Mouse (Mus musculus) heart, embryonic 14.5 days (tissue): ENCODE measurements at regions not wholly inside any gene's neighbourhood (a gene's known extent, or its start where the extent isn't known, plus 50 kb on each side); places are given as distances from the start of the nearest gene placed in this dataset.

ENCODE experiments used
- ATAC-seq: fragments of 200-750 bp; cut with Nextera tagmentation; 2 replicates; pipeline ENCODE4 v1.8.0; 2017; ENCODE audit warnings: low read depth, moderate TSS enrichment; ENCODE audit not compliant: insufficient number of reproducible peaks, insufficient read depth, low FRiP score
- H3K27ac ChIP-seq, 2 experiments: fragments of 200-500 bp in 1 of 2; fragments of 300-500 bp in 1 of 2; sonication (generic) in 1 of 2; replicated peaks in 1 of 2; 2 replicates each; pipeline ENCODE4 v1.5.1; 2012 to 2014; ENCODE audit warnings: low read depth in 2 of 2, low read length in 2 of 2, control low read depth in 1 of 2, mild to moderate bottlenecking in 1 of 2, mixed read lengths in 1 of 2; ENCODE audit not compliant: control insufficient read depth in 1 of 2, insufficient read depth in 1 of 2
- H3K27me3 ChIP-seq: fragments of 300-500 bp; sonication (generic); 2 replicates; pipeline ENCODE4 v1.6.1; 2014; ENCODE audit warnings: mild to moderate bottlenecking, low read length, control low read depth; ENCODE audit not compliant: control insufficient read depth, insufficient read depth
- H3K36me3 ChIP-seq: fragments of 300-500 bp; sonication (generic); 2 replicates; pipeline ENCODE4 v1.6.1; 2014; ENCODE audit warnings: mild to moderate bottlenecking, control low read depth, low read length, mixed read lengths; ENCODE audit not compliant: control insufficient read depth, insufficient read depth
- H3K4me1 ChIP-seq, 2 experiments: fragments of 200-500 bp in 1 of 2; fragments of 300-500 bp in 1 of 2; sonication (generic) in 1 of 2; 2 replicates each; pipeline ENCODE4 v1.6.1; 2012 to 2014; ENCODE audit warnings: low read length in 2 of 2, control low read depth in 1 of 2, mixed read lengths in 1 of 2; ENCODE audit not compliant: control insufficient read depth in 2 of 2, insufficient read depth in 2 of 2
- H3K4me2 ChIP-seq: fragments of 300-500 bp; sonication (generic); 2 replicates; pipeline ENCODE4 v1.6.1; 2014; ENCODE audit warnings: mild to moderate bottlenecking, low read length
- H3K4me3 ChIP-seq, 2 experiments: fragments of 200-500 bp in 1 of 2; fragments of 300-500 bp in 1 of 2; sonication (generic) in 1 of 2; 2 replicates each; pipeline ENCODE4 v1.5.1; 2012 to 2014; ENCODE audit warnings: low read length in 2 of 2, mild to moderate bottlenecking in 2 of 2, control low read depth in 1 of 2, low read depth in 1 of 2, moderate library complexity in 1 of 2; ENCODE audit not compliant: control insufficient read depth in 1 of 2, insufficient read depth in 1 of 2
- H3K9ac ChIP-seq: fragments of 300-500 bp; sonication (generic); 2 replicates; pipeline ENCODE4 v1.6.1; 2014; ENCODE audit warnings: mild to moderate bottlenecking, low read length
- H3K9me3 ChIP-seq: fragments of 300-500 bp; sonication (generic); 2 replicates; pipeline ENCODE4 v1.6.1; 2016; ENCODE audit warnings: low read length, control low read depth; ENCODE audit not compliant: control insufficient read depth
- WGBS: fragments of 180-500 bp; shearing (Covaris S2); extraction: QIAGEN DNeasy Blood & Tissue Kit; methylation state at CpG from one replicate; pipeline ENCODE4 v1.1.7; 2014; 5-methylcytosine and 5-hydroxymethylcytosine counted together

DNA sequence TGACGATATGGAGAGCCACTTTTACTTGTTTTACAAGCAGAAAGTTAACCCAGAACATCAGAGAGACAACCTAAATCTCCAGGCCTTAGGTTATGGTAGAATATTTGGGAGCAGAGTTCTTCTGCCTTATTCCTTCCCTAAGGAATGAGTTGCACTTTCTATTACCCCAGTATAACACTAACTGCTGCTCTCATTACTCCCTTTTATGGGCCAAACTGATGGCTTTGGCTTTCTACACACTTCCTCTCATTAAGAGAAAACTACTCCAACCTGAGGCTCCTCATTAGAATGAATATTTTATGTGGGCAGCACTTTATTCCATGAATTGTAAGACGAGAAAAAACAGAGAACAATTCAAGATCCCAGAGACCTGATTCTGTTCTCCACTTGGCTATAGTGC lies 289.0 kb upstream of the Tnc start:
- no peak overlapping the region for H3K9ac ChIP-seq
- H3K9me3 ChIP-seq: no peaks in the 10 kb centered on the region
- no peaks in the 10 kb centered on the region for H3K27me3 ChIP-seq
- no peak overlapping the region for H3K4me2 ChIP-seq
- no peak overlapping the region for H3K4me3 ChIP-seq
- no peaks in the 10 kb centered on the region for H3K36me3 ChIP-seq
- WGBS: 55% methylated on average over 2 of the region's 2 CpGs
- ATAC-seq: no peak
- no peaks in the 10 kb centered on the region for H3K4me1 ChIP-seq
- no peak overlapping the region for H3K27ac ChIP-seq

DNA sequence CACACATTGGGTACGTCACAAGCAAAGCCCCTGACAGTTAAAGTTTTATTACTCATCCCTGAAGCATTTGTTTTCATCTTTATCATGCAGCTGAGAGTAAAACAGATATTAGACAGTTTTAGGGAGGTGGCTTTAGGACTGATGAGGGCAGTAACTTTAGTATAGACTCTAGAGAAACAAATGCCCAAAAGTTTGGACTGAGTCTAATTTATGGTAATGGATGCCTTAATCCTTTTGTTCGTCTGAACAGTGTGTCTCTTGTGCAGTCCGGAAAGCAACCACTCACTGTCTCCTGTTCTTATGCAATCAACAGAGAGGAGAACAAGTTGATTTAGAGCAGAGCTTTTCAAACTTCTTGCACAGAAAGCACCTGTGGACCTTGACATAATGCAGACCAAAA lies 283.4 kb upstream of the Tnc start:
- Histone ChIP-seq H3K27ac (no peak overlapping the region), H3K4me1 (no peaks in the 10 kb centered on the region), H3K9ac (no peak overlapping the region), H3K4me3 (no peak overlapping the region), H3K36me3 (no peaks in the 10 kb centered on the region), H3K4me2 (no peak overlapping the region), H3K27me3 (no peaks in the 10 kb centered on the region), H3K9me3 (no peaks in the 10 kb centered on the region)
- WGBS: 44% methylated on average over 3 of the region's 3 CpGs
- no peak for ATAC-seq

DNA sequence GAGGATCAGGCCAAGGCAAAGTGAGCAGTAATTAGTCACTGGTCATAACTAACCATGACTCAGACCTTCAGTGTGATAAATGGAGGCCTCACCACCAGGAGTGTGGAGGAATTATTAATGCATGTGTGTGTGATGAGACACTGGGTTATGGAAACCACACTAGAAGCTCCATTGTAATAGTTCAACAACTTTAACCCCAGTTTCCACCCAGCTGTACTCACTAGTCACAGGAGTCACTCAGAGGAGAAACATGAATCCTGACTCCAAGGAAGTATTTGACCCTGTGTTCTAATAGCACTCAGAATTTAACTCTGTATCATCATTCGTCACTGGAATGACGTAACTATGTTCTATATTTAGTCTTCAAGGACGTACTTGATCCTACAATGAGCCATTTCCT lies 277.6 kb upstream of the Tnc start:
- Histone ChIP-seq H3K4me1 (no peaks in the 10 kb centered on the region), H3K4me3 (no peak overlapping the region), H3K9ac (no peak overlapping the region), H3K36me3 (no peaks in the 10 kb centered on the region), H3K27me3 (no peaks in the 10 kb centered on the region), H3K9me3 (no peaks in the 10 kb centered on the region), H3K27ac (no peak overlapping the region), H3K4me2 (no peak overlapping the region)
- no peak for ATAC-seq
- 19% methylated on average over 3 of the region's 3 CpGs for WGBS

DNA sequence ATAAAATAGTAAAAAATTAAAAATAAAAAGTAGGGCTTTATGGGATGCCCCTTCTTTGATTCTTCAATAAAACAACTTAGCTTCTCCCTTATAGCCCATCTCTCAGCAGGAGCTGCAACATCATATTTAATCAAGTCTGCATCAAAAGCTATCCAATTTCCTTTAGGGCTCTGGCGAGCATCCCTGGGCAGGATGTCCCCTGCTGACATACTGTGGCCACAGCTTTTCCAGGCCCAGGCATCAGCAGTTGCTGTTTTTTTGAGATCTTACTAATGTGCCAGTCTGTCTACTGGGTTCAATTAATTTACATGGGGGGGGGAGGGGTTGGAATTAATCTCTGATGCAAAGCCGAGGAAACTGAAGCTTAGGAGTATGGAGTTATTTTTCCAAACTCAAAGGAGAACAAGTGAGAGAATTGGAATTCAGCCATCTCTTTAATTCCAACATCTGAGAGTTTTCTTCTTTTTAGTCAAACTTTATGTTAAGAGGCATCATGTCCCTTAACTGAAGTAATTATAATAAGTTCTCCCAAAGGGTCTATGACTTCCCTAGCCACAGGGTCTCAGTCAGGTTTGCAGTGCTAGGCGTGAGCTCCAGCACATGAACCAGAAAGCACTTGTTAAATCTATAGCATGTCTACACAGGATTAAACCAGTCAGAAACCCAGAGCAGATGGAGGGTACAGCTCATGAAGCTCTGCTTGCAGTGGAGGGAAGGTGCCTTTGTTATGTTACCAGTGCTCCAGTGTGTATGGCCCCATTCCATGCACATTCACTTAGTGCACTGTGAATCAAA lies 269.9 kb upstream of the Tnc start:
- Histone ChIP-seq H3K27ac (no peak overlapping the region), H3K4me3 (no peak overlapping the region), H3K9me3 (no peaks in the 10 kb centered on the region), H3K27me3 (no peaks in the 10 kb centered on the region), H3K36me3 (no peaks in the 10 kb centered on the region), H3K4me1 (no peaks in the 10 kb centered on the region), H3K4me2 (no peak overlapping the region), H3K9ac (no peak overlapping the region)
- 70% methylated on average over 3 of the region's 3 CpGs for WGBS
- ATAC-seq: no peak

DNA sequence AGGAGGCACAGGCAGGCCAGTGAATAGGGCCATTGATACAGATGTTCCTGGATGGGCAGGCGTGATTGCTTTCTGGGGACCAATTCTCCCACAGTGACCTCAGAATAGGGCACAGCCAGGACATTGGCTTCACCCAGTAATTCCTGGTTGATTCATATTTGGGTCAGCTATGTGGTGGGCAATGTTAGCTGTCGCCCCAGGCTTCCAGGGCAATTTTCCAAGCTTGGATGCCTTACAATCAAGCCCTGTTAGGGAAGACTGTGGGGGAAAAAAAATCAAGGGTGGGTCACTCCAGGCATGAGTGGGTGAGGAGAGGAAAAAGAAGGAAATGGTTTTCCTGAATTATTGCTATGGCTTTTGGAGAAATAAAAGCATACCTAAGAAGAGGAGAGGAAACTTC lies 250.1 kb upstream of the Tnc start:
- no peak for ATAC-seq
- no peak overlapping the region for H3K4me2 ChIP-seq
- no peak overlapping the region for H3K4me3 ChIP-seq
- H3K27ac ChIP-seq: no peak overlapping the region
- H3K9me3 ChIP-seq: no peaks in the 10 kb centered on the region
- H3K36me3 ChIP-seq: no peaks in the 10 kb centered on the region
- WGBS: 72% methylated on average over 2 of the region's 2 CpGs
- no peaks in the 10 kb centered on the region for H3K4me1 ChIP-seq
- no peaks in the 10 kb centered on the region for H3K27me3 ChIP-seq
- no peak overlapping the region for H3K9ac ChIP-seq

DNA sequence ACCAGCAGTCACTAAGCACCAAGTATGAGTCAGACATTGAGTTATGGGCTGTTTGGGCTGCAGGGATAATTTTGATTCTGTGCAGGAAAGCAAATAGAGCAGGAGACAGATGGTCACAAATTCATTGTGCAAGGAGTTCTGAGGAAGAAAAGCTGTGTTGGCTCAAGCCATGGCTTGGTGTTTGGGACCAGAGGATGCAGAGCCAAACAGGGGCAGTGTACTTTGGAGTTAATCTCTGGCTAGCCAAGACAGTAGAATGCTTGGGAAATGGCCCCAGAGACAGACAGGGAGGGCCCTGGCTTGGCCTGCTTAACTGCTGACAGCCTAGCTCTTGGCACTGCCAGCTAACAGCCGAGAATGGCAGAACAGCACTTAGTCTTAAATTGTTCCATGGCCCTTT lies 235.7 kb upstream of the Tnc start:
- H3K27me3 ChIP-seq: no peaks in the 10 kb centered on the region
- H3K27ac ChIP-seq: no peak overlapping the region
- H3K4me3 ChIP-seq: no peak overlapping the region
- no peaks in the 10 kb centered on the region for H3K4me1 ChIP-seq
- H3K4me2 ChIP-seq: no peak overlapping the region
- no peaks in the 10 kb centered on the region for H3K9me3 ChIP-seq
- no peak overlapping the region for H3K9ac ChIP-seq
- no peaks in the 10 kb centered on the region for H3K36me3 ChIP-seq
- ATAC-seq: no peak
- 67% methylated on average over 1 of the region's 1 CpGs for WGBS

DNA sequence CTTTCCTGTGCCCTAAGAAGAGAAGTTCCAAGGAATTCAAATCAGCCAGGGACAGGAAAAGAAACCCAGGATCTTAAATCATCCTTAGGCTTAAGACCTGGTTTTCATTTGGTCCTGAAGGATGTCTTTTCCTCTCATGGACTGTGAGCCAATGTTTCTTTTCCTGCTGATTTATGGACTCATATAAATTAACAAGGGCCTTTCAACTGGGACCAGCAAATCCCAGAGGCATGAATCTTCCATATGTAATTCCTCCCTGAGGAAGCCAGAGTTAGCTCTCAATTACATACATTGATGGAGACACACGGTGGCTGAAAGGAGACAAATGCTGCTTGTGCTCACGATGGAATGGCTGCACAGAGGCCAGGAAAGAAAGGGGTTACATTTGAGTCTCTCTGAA lies 230.2 kb upstream of the Tnc start:
- Histone ChIP-seq H3K27me3 (no peaks in the 10 kb centered on the region), H3K4me3 (no peak overlapping the region), H3K9ac (no peak overlapping the region), H3K4me1 (no peaks in the 10 kb centered on the region), H3K27ac (no peak overlapping the region), H3K36me3 (no peaks in the 10 kb centered on the region), H3K9me3 (no peaks in the 10 kb centered on the region), H3K4me2 (no peak overlapping the region)
- no peak for ATAC-seq
- 54% methylated on average over 2 of the region's 2 CpGs for WGBS

DNA sequence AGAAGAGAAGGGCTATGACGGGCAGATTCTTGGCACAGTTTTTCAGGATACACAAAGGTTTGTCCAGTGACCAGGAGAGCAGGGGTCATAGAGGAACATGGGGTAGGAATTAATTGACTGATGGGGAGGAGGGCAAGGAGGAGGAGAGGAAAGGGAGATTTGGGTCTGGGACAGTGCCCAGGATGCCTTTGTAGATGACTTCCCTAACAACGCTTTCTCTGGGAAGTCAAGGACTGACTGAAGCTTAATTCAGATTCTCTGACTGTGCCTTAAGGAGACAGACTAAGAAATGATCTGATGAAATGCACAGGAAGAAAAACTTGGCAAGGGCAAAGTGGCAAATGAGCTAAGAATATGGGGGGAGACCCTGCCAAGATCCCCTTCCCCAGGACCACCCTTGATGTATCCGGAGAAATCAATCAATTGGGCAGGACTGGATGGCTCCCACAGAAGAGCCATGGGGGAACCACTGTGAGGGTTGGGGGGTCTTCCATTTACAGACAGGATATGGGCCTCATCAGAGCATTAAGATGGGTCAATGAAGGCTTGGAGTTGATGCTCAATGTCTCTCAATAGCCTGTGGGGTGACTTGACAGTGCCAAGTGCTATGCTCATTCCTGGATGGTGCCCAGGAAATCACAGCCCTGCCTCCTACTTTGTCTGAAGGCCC lies 227.6 kb upstream of the Tnc start:
- Histone ChIP-seq H3K36me3 (no peaks in the 10 kb centered on the region), H3K4me1 (no peaks in the 10 kb centered on the region), H3K9ac (no peak overlapping the region), H3K9me3 (no peaks in the 10 kb centered on the region), H3K4me3 (no peak overlapping the region), H3K27me3 (no peaks in the 10 kb centered on the region), H3K4me2 (no peak overlapping the region), H3K27ac (no peak overlapping the region)
- WGBS: 82% methylated on average over 3 of the region's 3 CpGs
- ATAC-seq: no peak
